Mouse (Mus musculus) heart, postnatal 4 days (tissue): ENCODE measurements around the gene Mcfd2. TPM values are rescaled to one million over a fixed set of nuclear protein-coding genes. Genes with fewer than 3 reads are reported as not detected.
"Not testable (repeated sequence)": the region's sequence is repeated elsewhere in the genome, so short reads cannot be mapped to it uniquely, and the experiment has no call there.

ENCODE experiments used
- DNase-seq: peaks from one replicate; pipeline ENCODE4 v3.0.0; 2021
- total RNA-seq, 2 experiments: library from RNA; stranded (reverse); gene quantifications; 2 replicates each; pipeline ENCODE4 v1.2.3; 2021

The Mcfd2 gene
- 10 to 100 TPM; 37.4 to 41.8 TPM for total RNA-seq

DNA sequence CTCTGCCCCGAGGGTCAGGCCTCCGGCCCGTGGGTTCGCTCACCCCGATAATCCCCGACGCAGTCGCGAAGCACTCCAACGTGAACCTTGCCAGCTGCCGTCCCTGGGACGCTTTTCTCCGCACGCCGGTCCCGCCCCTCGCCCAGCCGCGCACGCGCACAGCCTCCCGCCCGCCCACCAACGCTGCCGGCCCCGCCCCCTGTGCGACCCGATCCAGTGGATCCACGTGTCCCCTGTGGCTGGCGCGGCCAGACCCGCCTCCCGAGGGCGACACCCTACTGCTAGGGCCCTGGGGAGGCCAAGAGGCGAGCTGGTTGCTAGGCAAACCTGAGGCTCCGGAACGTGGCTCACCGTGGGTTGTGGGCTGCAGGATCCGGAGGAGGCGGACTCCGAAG lies at the start of gene Mcfd2:
TSS of gene Mcfd2 (minus strand) at position 144 of the 395 bp plus-strand sequence.
- peak; percentile 97 for DNase-seq

DNA sequence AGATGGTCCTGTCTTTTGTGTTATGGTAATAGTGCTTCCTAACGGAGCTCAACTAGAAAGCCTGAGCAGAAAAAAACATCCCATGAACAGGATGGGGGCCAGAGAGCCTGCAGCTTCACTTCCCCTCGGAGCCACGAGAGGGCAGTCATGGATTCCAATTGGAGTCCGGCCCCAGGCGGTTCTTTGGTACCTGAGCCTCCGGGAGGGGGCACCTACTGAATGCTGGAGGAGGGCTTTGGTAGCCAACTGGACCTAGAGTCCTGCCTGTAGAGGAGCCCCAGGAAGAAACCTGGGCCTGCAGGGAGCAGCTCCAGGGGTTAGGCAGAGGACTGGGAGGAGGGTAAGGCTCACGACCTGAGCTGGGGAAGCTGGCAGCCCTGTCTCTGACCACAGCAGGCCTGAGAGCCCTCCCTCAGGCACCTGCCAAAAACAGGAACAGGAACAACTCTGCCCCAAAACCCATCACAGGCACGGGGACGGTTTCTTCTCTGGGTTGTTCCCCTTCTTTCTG lies 49.3 kb upstream of the Mcfd2 start:
- DNase-seq, result peak; percentile 98

- peak; percentile 60 for DNase-seq
Observed at GRCm38 (mm10) chr17:87314530-87314946, 48.8 kb upstream of the Mcfd2 start.

DNA sequence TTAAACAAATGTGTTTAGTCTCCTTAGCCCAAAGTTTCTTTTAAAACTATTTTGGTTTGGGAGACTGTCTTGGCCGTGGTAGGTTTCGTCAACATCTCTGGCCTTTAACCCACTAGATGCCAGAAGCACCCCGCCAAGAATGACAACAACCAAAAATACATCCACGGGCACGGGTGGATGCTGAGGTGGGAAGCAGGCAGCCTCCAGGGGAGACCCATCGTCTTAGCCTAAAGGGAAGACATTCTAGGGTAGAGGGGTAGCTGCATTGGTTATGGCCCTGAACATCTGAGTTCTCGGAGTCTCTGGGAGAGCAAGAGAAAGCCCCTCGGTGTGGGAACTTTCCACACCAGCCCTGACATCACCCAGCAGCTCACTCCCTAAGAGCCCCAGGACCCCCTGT lies 48.4 kb upstream of the Mcfd2 start:
- no peak for DNase-seq

GRCm38 (mm10) chr17:87312924-87313870 lies 47.5 kb upstream of the Mcfd2 start:
- no peak for DNase-seq

GRCm38 (mm10) chr17:87312351-87312750 lies 46.6 kb upstream of the Mcfd2 start:
- no peak for DNase-seq

DNA sequence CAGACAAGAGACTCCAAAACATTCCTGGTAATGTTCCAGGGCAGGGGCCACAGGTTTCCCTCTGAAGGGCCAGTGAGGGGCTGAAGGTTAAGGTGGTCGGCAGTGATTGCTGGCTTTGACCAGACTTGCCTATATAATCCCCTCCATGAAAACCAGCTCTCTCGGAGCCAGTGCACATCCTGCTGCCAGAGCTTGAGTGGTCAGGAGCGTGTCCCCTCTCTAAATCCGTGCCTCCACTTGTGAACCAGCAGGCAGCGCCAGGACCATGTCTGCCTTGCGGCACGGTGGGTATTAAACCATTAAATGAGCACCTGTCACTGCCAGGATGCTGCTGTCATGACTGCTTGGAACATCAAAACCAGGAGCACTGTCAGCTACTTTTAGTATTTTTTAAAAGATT lies 44.8 kb upstream of the Mcfd2 start:
- no peak for DNase-seq

DNA sequence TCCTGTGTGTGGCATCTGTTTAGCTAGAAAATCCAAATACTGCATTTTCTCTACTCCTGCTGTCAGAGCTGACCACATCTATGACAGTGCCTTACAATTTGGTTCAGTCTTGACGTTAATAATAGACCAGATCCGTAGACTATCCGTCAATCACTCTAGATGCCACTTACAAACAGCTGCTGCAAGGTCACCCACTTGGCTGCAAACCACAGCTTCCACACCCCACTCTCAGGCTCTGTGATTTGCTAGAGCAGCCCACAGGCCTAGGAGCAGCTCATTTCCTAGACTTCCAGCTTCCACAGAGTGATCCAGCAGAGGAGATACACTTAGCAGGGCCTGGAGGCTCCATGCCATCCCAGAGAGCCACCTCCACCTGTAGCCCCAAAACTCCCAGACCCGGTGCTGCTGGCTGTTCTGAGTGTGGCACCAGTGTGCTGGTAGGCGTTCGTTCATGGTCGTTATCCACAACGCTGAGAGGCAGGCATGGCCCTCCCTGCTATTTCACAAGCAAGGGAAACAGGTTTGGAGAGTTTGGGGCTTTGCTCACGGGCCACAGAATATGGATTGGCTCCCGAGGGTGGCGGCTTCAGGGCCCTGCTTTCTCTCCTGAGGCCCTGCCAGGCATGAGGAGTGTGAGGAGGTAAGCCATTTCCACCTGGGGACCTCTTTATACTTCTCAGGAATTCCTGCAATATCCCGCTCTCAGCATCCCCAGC lies 43.5 kb upstream of the Mcfd2 start:
- no peak for DNase-seq

DNA sequence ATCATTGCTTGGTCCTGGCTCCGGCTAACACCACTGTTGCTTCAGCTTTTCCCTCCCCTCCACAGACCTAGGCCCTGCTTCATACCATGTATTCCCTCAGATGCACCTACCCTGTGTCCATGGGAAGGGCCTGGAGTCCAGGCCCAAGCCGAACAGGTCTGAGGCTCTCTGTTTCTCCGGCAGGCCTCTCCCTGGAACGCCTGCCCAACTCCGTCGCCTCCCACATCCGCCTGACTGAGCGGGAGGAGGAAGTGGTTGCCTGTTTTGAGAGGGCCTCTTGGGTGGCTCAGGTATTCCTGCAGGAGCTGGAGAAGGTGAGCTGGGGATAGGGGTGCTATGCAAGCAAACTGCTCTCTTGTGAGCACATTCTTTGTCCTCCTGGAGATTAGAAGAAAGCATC lies 41.0 kb upstream of the Mcfd2 start:
- no peak for DNase-seq

- DNase-seq, result no peak
Observed at GRCm38 (mm10) chr17:87305065-87305464, 39.3 kb upstream of the Mcfd2 start.

GRCm38 (mm10) chr17:87304151-87304894 lies 38.6 kb upstream of the Mcfd2 start:
- no peak for DNase-seq

- no peak for DNase-seq
Observed at GRCm38 (mm10) chr17:87302014-87302794, 36.5 kb upstream of the Mcfd2 start.

GRCm38 (mm10) chr17:87301607-87302006 lies 35.9 kb upstream of the Mcfd2 start:
- not testable (repeated sequence) for DNase-seq

DNA sequence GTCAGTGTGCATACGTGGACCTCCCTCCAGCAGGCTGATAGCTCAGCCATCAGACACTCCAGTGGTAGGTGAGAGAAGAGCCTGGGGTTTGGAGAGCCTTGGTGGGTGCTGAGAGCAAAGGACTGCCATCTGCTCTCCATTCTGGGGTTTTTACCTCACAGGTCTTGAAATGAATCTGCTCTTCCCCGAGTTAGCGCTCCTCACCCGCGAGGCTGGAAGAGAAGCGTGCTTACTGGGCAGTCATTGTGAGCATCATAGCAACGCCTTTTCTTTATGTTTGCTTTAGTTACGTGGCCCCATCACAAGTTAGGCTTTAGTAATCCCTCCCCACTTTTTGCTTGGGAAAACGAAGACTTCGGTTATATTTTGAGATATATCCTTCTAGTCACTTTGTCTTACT lies 34.6 kb upstream of the Mcfd2 start:
- no peak for DNase-seq

DNA sequence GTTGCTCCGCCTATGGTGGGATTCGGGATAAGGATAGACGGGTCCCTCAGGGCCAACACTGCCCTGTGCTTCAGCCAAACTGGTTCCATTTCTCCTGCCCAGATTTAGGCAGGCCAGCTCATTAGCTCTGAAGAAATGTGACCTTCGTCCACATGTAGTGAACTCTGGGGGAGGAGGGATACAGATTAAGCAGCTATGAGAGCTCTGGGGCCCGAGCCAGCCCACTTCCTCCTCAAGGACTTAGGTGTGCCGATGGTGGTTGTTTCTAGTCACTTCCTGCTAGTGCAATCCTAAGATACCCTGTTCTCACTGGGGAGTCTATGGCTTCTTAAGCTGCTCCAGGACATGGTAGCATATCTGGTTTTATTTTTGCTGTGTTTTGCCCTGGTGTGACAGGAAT lies 33.2 kb upstream of the Mcfd2 start:
- no peak for DNase-seq

DNA sequence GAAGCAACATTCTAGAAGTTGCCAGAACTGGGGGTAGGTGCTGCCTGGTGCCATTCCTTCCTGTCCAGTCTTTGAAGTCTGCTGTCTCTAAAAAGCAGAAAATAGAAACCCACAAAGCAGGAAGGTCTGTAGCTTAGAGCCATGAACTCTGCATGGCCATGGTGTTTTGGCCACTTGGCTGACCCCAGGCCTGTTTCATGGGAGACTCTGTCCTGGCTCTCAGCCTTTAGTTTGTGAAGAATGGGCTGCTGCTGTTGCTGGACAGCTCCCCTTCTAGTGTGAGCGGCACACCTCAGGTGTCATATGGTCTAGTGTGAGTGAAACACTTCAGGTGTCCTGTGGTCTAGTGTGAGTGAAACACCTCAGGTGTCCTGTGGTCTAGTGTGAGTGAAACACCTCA lies 31.0 kb upstream of the Mcfd2 start:
- DNase-seq, result not testable (repeated sequence)

DNA sequence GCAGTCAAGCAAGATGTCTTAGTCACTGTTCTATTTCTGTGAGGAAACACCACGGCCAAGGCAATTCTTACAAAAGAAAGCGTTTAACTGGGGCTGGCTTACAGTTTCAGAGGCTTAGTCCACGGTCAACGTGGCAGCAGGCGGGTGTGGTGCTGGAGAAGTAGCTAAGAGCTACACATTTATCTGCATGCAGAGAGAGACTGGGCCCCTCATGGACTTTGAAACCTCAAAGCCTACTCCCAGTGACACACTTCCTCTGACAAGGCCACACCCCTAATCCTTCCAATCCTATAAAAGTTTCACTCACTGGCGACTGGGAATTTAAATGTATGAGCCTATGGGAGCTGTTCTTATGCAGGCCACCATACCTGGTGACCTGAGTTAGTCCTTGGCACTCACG lies 30.0 kb upstream of the Mcfd2 start:
- DNase-seq, result no peak

- no peak for DNase-seq
Observed at GRCm38 (mm10) chr17:87293125-87293524, 27.4 kb upstream of the Mcfd2 start.

- no peak for DNase-seq
Observed at GRCm38 (mm10) chr17:87291782-87292181, 26.0 kb upstream of the Mcfd2 start.

DNA sequence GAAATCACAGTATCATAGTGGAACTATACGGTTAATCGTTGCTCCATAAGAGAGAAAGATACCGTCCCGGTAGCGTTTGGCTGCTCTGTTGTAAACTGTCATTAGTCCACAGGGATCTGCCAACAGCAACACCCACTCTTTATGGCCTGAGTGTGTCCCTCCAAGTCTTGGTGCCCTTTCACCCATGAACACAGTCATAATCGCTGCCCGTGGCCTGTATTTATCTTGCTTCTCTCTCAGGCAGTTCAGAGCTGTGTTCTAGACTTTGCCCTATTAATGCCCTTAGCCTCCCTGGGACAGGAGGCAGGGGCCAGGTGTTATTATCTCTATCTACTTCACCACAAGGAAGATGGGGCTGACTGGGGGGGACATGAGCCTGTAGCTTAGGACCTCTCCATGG lies 25.3 kb upstream of the Mcfd2 start:
- DNase-seq, result no peak

DNA sequence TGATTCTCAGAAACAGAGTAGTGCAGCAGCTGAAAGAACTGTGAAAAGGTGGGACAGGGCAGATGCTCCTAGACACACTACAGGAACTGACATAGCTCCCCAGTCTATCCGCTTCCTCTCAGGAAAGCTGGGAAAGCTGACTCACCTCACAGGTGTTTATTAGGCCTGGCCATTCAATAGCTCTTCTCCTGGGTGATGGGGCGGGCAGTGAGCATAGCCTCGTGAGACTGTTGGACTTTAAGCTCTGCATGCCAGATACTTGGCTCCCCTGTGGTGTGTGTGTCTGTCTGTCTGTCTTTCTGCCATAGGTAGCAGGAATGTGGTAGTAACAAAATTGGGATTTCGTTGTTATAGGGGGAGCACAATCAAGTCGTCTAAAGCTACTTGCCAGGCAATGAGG lies 23.6 kb upstream of the Mcfd2 start:
- no peak for DNase-seq

- DNase-seq, result no peak
Observed at GRCm38 (mm10) chr17:87288131-87288530, 22.4 kb upstream of the Mcfd2 start.
